Mouse (Mus musculus): ENCODE results near the gene Col4a4. TPM values are rescaled to one million over a fixed set of nuclear protein-coding genes. Genes with fewer than 3 reads are reported as not detected.

Col4a4 gene
- polyA plus RNA-seq, 1 experiment from 2014 or later: 0.18 TPM

GRCm38 (mm10) chr1:82415641-82416040 lies 171.0 kb downstream of the Col4a4 start:
- Histone ChIP-seq H3K4me2 (ENCODE audit: low read depth, low read length) (no peak overlapping the region), H3K27me3 (ENCODE audit: control insufficient read depth, insufficient read depth, low read depth, low read length) (no peaks in the 10 kb centered on the region), H3K9ac (ENCODE audit: low read depth, low read length) (no peak overlapping the region), H3K9me3 (replicated peaks; ENCODE audit: control insufficient read depth, low read length) (no peaks in the 10 kb centered on the region), H3K4me1 (ENCODE audit: control insufficient read depth, low read depth, low read length) (no peaks in the 10 kb centered on the region), H3K27ac (ENCODE audit: low read length) (no peak overlapping the region), H3K36me3 (ENCODE audit: control insufficient read depth, insufficient read depth) (no peaks in the 10 kb centered on the region), H3K4me3 (ENCODE audit: low read depth, low read length) (no peak overlapping the region)
- ATAC-seq (ENCODE audit: low read depth): no peak
- 57% methylated on average over 4 of the region's 4 CpGs for WGBS (ENCODE audit: insufficient replicate concordance)

GRCm38 (mm10) chr1:82414434-82415045 lies 172.1 kb downstream of the Col4a4 start:
- Histone ChIP-seq H3K27me3 (ENCODE audit: control insufficient read depth, insufficient read depth, low read depth, low read length) (no peaks in the 10 kb centered on the region), H3K27ac (ENCODE audit: low read length) (no peak overlapping the region), H3K9ac (ENCODE audit: low read depth, low read length) (no peak overlapping the region), H3K4me1 (ENCODE audit: control insufficient read depth, low read depth, low read length) (no peaks in the 10 kb centered on the region), H3K4me3 (ENCODE audit: low read depth, low read length) (no peak overlapping the region), H3K36me3 (ENCODE audit: control insufficient read depth, insufficient read depth) (no peaks in the 10 kb centered on the region), H3K9me3 (replicated peaks; ENCODE audit: control insufficient read depth, low read length) (no peaks in the 10 kb centered on the region), H3K4me2 (ENCODE audit: low read depth, low read length) (no peak overlapping the region)
- WGBS (ENCODE audit: insufficient replicate concordance): 77% methylated on average over 3 of the region's 3 CpGs
- ATAC-seq (ENCODE audit: low read depth): no peak

GRCm38 (mm10) chr1:82412085-82412484 lies 174.6 kb downstream of the Col4a4 start:
- H3K27me3 ChIP-seq (ENCODE audit: control insufficient read depth, insufficient read depth, low read depth, low read length): no peaks in the 10 kb centered on the region
- H3K9me3 ChIP-seq (replicated peaks; ENCODE audit: control insufficient read depth, low read length): no peaks in the 10 kb centered on the region
- 44% methylated on average over 4 of the region's 4 CpGs for WGBS (ENCODE audit: insufficient replicate concordance)
- H3K4me1 ChIP-seq (ENCODE audit: control insufficient read depth, low read depth, low read length): no peaks in the 10 kb centered on the region
- no peaks in the 10 kb centered on the region for H3K36me3 ChIP-seq (ENCODE audit: control insufficient read depth, insufficient read depth)
- no peak overlapping the region for H3K4me2 ChIP-seq (ENCODE audit: low read depth, low read length)
- no peak for ATAC-seq (ENCODE audit: low read depth)
- no peak overlapping the region for H3K9ac ChIP-seq (ENCODE audit: low read depth, low read length)
- H3K4me3 ChIP-seq (ENCODE audit: low read depth, low read length): no peak overlapping the region
- no peak overlapping the region for H3K27ac ChIP-seq (ENCODE audit: low read length)

- no peak for ATAC-seq (ENCODE audit: low read depth)
- 77% methylated on average over 5 of the region's 5 CpGs for WGBS (ENCODE audit: insufficient replicate concordance)
- no peaks in the 10 kb centered on the region for H3K4me1 ChIP-seq (ENCODE audit: control insufficient read depth, low read depth, low read length)
- no peak overlapping the region for H3K4me2 ChIP-seq (ENCODE audit: low read depth, low read length)
- H3K27me3 ChIP-seq (ENCODE audit: control insufficient read depth, insufficient read depth, low read depth, low read length): no peaks in the 10 kb centered on the region
- no peak overlapping the region for H3K27ac ChIP-seq (ENCODE audit: low read length)
- H3K9me3 ChIP-seq (replicated peaks; ENCODE audit: control insufficient read depth, low read length): no peaks in the 10 kb centered on the region
- no peaks in the 10 kb centered on the region for H3K36me3 ChIP-seq (ENCODE audit: control insufficient read depth, insufficient read depth)
- H3K9ac ChIP-seq (ENCODE audit: low read depth, low read length): no peak overlapping the region
- no peak overlapping the region for H3K4me3 ChIP-seq (ENCODE audit: low read depth, low read length)
These were observed 175.1 kb downstream of the Col4a4 start for GRCm38 (mm10) chr1:82411521-82411920.

- H3K4me3 ChIP-seq (ENCODE audit: low read depth, low read length): no peak overlapping the region
- no peak overlapping the region for H3K27ac ChIP-seq (ENCODE audit: low read length)
- no peaks in the 10 kb centered on the region for H3K4me1 ChIP-seq (ENCODE audit: control insufficient read depth, low read depth, low read length)
- 55% methylated on average over 3 of the region's 3 CpGs for WGBS (ENCODE audit: insufficient replicate concordance)
- H3K36me3 ChIP-seq (ENCODE audit: control insufficient read depth, insufficient read depth): no peaks in the 10 kb centered on the region
- no peaks in the 10 kb centered on the region for H3K27me3 ChIP-seq (ENCODE audit: control insufficient read depth, insufficient read depth, low read depth, low read length)
- H3K4me2 ChIP-seq (ENCODE audit: low read depth, low read length): no peak overlapping the region
- H3K9ac ChIP-seq (ENCODE audit: low read depth, low read length): no peak overlapping the region
- no peaks in the 10 kb centered on the region for H3K9me3 ChIP-seq (replicated peaks; ENCODE audit: control insufficient read depth, low read length)
- ATAC-seq (ENCODE audit: low read depth): no peak
These were observed 176.1 kb downstream of the Col4a4 start for GRCm38 (mm10) chr1:82410548-82410947.

GRCm38 (mm10) chr1:82409271-82409670 lies 177.4 kb downstream of the Col4a4 start:
- Histone ChIP-seq H3K9me3 (replicated peaks; ENCODE audit: control insufficient read depth, low read length) (no peaks in the 10 kb centered on the region), H3K36me3 (ENCODE audit: control insufficient read depth, insufficient read depth) (no peaks in the 10 kb centered on the region), H3K4me3 (ENCODE audit: low read depth, low read length) (no peak overlapping the region), H3K4me2 (ENCODE audit: low read depth, low read length) (no peak overlapping the region), H3K27ac (ENCODE audit: low read length) (no peak overlapping the region), H3K27me3 (ENCODE audit: control insufficient read depth, insufficient read depth, low read depth, low read length) (no peaks in the 10 kb centered on the region), H3K9ac (ENCODE audit: low read depth, low read length) (no peak overlapping the region), H3K4me1 (ENCODE audit: control insufficient read depth, low read depth, low read length) (no peaks in the 10 kb centered on the region)
- no peak for ATAC-seq (ENCODE audit: low read depth)
- WGBS (ENCODE audit: insufficient replicate concordance): 85% methylated on average over 9 of the region's 9 CpGs

- H3K4me1 ChIP-seq (ENCODE audit: control insufficient read depth, low read depth, low read length): no peaks in the 10 kb centered on the region
- H3K27me3 ChIP-seq (ENCODE audit: control insufficient read depth, insufficient read depth, low read depth, low read length): no peaks in the 10 kb centered on the region
- no peak overlapping the region for H3K9ac ChIP-seq (ENCODE audit: low read depth, low read length)
- WGBS (ENCODE audit: insufficient replicate concordance): 70% methylated on average over 3 of the region's 3 CpGs
- no peak overlapping the region for H3K27ac ChIP-seq (ENCODE audit: low read length)
- no peak for ATAC-seq (ENCODE audit: low read depth)
- no peaks in the 10 kb centered on the region for H3K36me3 ChIP-seq (ENCODE audit: control insufficient read depth, insufficient read depth)
- H3K4me2 ChIP-seq (ENCODE audit: low read depth, low read length): no peak overlapping the region
- H3K4me3 ChIP-seq (ENCODE audit: low read depth, low read length): no peak overlapping the region
- H3K9me3 ChIP-seq (replicated peaks; ENCODE audit: control insufficient read depth, low read length): no peaks in the 10 kb centered on the region
These were observed 178.9 kb downstream of the Col4a4 start for GRCm38 (mm10) chr1:82407786-82408185.

Other genes starting within 250 kb of the Col4a4 start
- 0.38 and 0.40 TPM in 2 replicates for gene Col4a3, start 72 bp upstream of the Col4a4 start, polyA plus RNA-seq (2015; fragmentation: Nextera tagmentation; extraction: Ambion mirVana)
- 156 and 164 TPM in 2 replicates for gene Mff, start 138.0 kb upstream of the Col4a4 start, polyA plus RNA-seq (2015; fragmentation: Nextera tagmentation; extraction: Ambion mirVana)
- 1.2 TPM in 1 of 2 replicates, not detected in the other for gene Tm4sf20, start 181.6 kb upstream of the Col4a4 start, polyA plus RNA-seq (2015; fragmentation: Nextera tagmentation; extraction: Ambion mirVana)
- not detected in 2 replicates for gene Gm47791, start 184.4 kb upstream of the Col4a4 start, polyA plus RNA-seq (2015; fragmentation: Nextera tagmentation; extraction: Ambion mirVana)